ENCODE assay signal across 8 mouse cellular contexts in genomic region chr12:87026109-87026870, GRCm38 (mm10). TPM values are rescaled to one million over a fixed set of nuclear protein-coding genes. Genes with fewer than 3 reads are reported as not detected.
DNase-seq lines count a peak whose midpoint lies in the region; ATAC-seq and TF ChIP-seq lines count a peak whose summit lies in the region.

No protein-coding gene starts in this region.

- intact Hi-C loops in gastrocnemius, postnatal 36 days (cut with DNase I): no loop called here

- peak; percentile 11 for DNase-seq in CD4-positive helper T cell, adult 2 months (ENCODE audit: low read depth, low spot score)
- DNase-seq in Muller cell, postnatal 12 days (ENCODE audit: inconsistent ontology term): peak; percentile 23
- peak; percentile 48 for DNase-seq in embryo, embryonic 10.5 days (ENCODE audit: low spot score)
- peak; percentile 8 for DNase-seq in heart, postnatal 0 days (ENCODE audit: low spot score)
- DNase-seq in left cerebral cortex, adult 8-10 months (ENCODE audit: low spot score in 2 of 2): peak; percentile 52 to 73
- DNase-seq in gastrocnemius, postnatal 36 days: no peak
- DNase-seq in spleen, postnatal 36 days (ENCODE audit: low spot score in 2 of 2): no peak

- H3K4me1 ChIP-seq in heart, postnatal 0 days (ENCODE audit: control insufficient read depth, insufficient read depth): peaks cover 6% of the 10 kb centered on the region; the same call in 1 of the 2 replicates
- H3K4me1 ChIP-seq in neural tube, embryonic 13.5 days (replicated peaks): peaks cover 22% of the 10 kb centered on the region

- H3K4me3 ChIP-seq in heart, postnatal 0 days (ENCODE audit: low read depth, low read length): peak overlapping the region; percentile 11; the same call in 1 of the 2 replicates
- peak overlapping the region; percentile 50 for H3K4me3 ChIP-seq in neural tube, embryonic 13.5 days

- TF ChIP-seq CTCF in heart, postnatal 0 days (IDR thresholded peaks at IDR 0.05; ENCODE audit: low read depth): 0 out of 2 replicates have a peak, but pooled peaks have one; percentile 7

- no peak overlapping the region for H3K9ac ChIP-seq in heart, postnatal 0 days (replicated peaks; ENCODE audit: low read depth, low read length)
- H3K9ac ChIP-seq in neural tube, embryonic 13.5 days: peak overlapping the region; percentile 74

- no peaks in the 10 kb centered on the region for H3K36me3 ChIP-seq in heart, postnatal 0 days (replicated peaks; ENCODE audit: control insufficient read depth, insufficient read depth, low read length)
- H3K36me3 ChIP-seq in neural tube, embryonic 13.5 days: no peaks in the 10 kb centered on the region

- WGBS in heart, postnatal 0 days: 4% methylated on average over 30 of the region's 30 CpGs
- WGBS in neural tube, embryonic 13.5 days: 3% methylated on average over 30 of the region's 30 CpGs

- no peak for TF ChIP-seq EP300 in heart, postnatal 0 days (IDR thresholded peaks at IDR 0.05; ENCODE audit: low read depth)

- H3K9me3 ChIP-seq in heart, postnatal 0 days (replicated peaks; ENCODE audit: control insufficient read depth, low read length): no peaks in the 10 kb centered on the region
- H3K9me3 ChIP-seq in neural tube, embryonic 13.5 days: no peaks in the 10 kb centered on the region

- peaks cover 35% of the 10 kb centered on the region for H3K27me3 ChIP-seq in heart, postnatal 0 days (ENCODE audit: control insufficient read depth, insufficient read depth, low read length)
- peaks cover 25% of the 10 kb centered on the region for H3K27me3 ChIP-seq in neural tube, embryonic 13.5 days

- H3K4me2 ChIP-seq in heart, postnatal 0 days (ENCODE audit: low read depth, low read length): peak overlapping the region; percentile 45
- peak overlapping the region; percentile 59 for H3K4me2 ChIP-seq in neural tube, embryonic 13.5 days

- ATAC-seq in heart, postnatal 0 days (ENCODE audit: insufficient read depth, low read depth): no peak; the same call in 1 of the 2 replicates
- ATAC-seq in neural tube, embryonic 13.5 days (ENCODE audit: low read depth): peak; percentile 84

- H3K27ac ChIP-seq in heart, postnatal 0 days (ENCODE audit: low read depth): no peak overlapping the region
- H3K27ac ChIP-seq in neural tube, embryonic 13.5 days (replicated peaks): peak overlapping the region; percentile 78

RNA-seq across cellular contexts. Expression of gene Tmem63c, which starts 5.2 kb away (rescaled TPM):
- total RNA-seq in heart, postnatal 0 days (2014; rRNA removed; ENCODE audit: low replicate concordance): not detected in 2 replicates
- polyA plus RNA-seq in heart, postnatal 0 days (2015; fragmentation: Nextera tagmentation; extraction: Ambion mirVana): not detected in 2 replicates
- total RNA-seq in left cerebral cortex, adult 8-10 months (2022): 10 to 100 TPM; 34.8 to 43.8 (median 37.5) TPM
- 6.1 and 7.1 TPM in 2 replicates for polyA plus RNA-seq in neural tube, embryonic 13.5 days (2015; fragmentation: Nextera tagmentation; extraction: Ambion mirVana)
- not detected for total RNA-seq in gastrocnemius, postnatal 36 days (2021)

RNA-seq across cellular contexts. Expression of gene Zdhhc22, which starts 36.1 kb away (rescaled TPM):
- total RNA-seq in heart, postnatal 0 days (2014; rRNA removed; ENCODE audit: low replicate concordance): not detected in 2 replicates
- polyA plus RNA-seq in heart, postnatal 0 days (2015; fragmentation: Nextera tagmentation; extraction: Ambion mirVana): 0.05 TPM in 1 of 2 replicates, not detected in the other
- 10 to 100 TPM; 46.9 to 56.7 (median 53.3) TPM for total RNA-seq in left cerebral cortex, adult 8-10 months (2022)
- polyA plus RNA-seq in neural tube, embryonic 13.5 days (2015; fragmentation: Nextera tagmentation; extraction: Ambion mirVana): 17.1 and 23.5 TPM in 2 replicates
- not detected for total RNA-seq in gastrocnemius, postnatal 36 days (2021)

Comparison
In these comparisons a context has a peak if more than half of its experiments do, and no peak if none do; other contexts are left out.
1. DNase-seq: peak in CD4-positive helper T cell, adult 2 months (single experiment), Muller cell, postnatal 12 days (single experiment), embryo, embryonic 10.5 days (single experiment), heart, postnatal 0 days (single experiment) and left cerebral cortex, adult 8-10 months (2 of 2); none in gastrocnemius, postnatal 36 days (0 of 2) and spleen, postnatal 36 days (0 of 2).
2. RNA of gene Tmem63c, which starts 5.2 kb away (total RNA-seq): 34.8 to 43.8 TPM in left cerebral cortex, adult 8-10 months; not detected in heart, postnatal 0 days and not detected in gastrocnemius, postnatal 36 days; every median in the first group is over 10 times any median in the second.
3. RNA of gene Zdhhc22, which starts 36.1 kb away (total RNA-seq): 46.9 to 56.7 TPM in left cerebral cortex, adult 8-10 months; not detected in gastrocnemius, postnatal 36 days and not detected in heart, postnatal 0 days; every median in the first group is over 10 times any median in the second.